12 mouse cellular contexts compared by ENCODE assay signal in the genomic region with DNA sequence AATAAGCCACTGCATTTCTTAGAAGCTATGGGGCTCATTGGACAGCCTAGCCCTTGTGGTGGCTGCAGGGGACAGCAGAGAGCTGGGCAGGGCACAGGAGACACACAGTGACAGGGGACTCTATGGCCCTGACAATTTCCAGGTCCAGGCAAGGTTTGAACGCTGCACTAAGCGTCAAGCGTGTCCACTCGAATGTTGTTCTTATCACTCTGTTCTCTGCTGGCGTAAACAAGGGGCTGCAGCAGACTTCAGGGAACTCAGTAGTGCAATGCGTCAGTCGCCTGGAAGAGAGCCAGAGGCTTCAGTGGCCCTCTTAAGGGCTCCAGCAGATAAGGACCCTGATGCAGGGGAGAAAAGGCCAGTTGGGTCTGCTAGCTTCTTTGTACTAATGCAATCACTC. TPM values are rescaled to one million over a fixed set of nuclear protein-coding genes. Genes with fewer than 3 reads are reported as not detected.
DNase-seq lines count a peak whose midpoint lies in the region; ATAC-seq and TF ChIP-seq lines count a peak whose summit lies in the region.
"Had no signal": no experiment of that assay in that cellular context is flagged by ENCODE, and none has a peak within 500 bp of the region (broad histone marks: within the 10 kb centered on the region; RNA-seq: fewer than 3 reads in every experiment).

No protein-coding gene starts in this region.

- TF ChIP-seq EP300 in CH12.LX (IDR thresholded peaks at IDR 0.05; ENCODE audit: low read length), result no peak
- TF ChIP-seq EP300 in heart, postnatal 0 days (IDR thresholded peaks at IDR 0.05; ENCODE audit: low read depth), result peak; percentile 94

- dilution Hi-C loops in CH12.LX (cut with MboI; ENCODE audit: extremely low pct_ligation_motif_present, extremely low pct_unique_long_range_greater_than_20kb, low sequenced_read_pairs), result no loop called here

- peak; percentile 33; the same call in 1 of the 2 replicates for TF ChIP-seq CTCF in kidney, adult 2 months (conservative IDR thresholded peaks at IDR 0.05; ENCODE audit: insufficient read depth, insufficient read length, low read depth, low read length)
- 0 out of 4 replicates have a peak, but pooled peaks of 1 of the 2 experiments have one; percentile 12 for TF ChIP-seq CTCF in CH12.LX (conservative IDR thresholded peaks at IDR 0.05 in 1 of 2, IDR thresholded peaks at IDR 0.05 in 1 of 2; ENCODE audit: low read depth in 2 of 2, low read length in 2 of 2)
- TF ChIP-seq CTCF in heart, postnatal 0 days (IDR thresholded peaks at IDR 0.05; ENCODE audit: low read depth), result peak; percentile 78

- H3K9ac ChIP-seq in CH12.LX (ENCODE audit: insufficient read depth, low read depth), result no peak overlapping the region
- H3K9ac ChIP-seq in heart, postnatal 0 days (replicated peaks; ENCODE audit: low read depth, low read length), result no peak overlapping the region
- H3K9ac ChIP-seq: hindbrain, embryonic 15.5 days; limb, embryonic 15.5 days had no signal

- no peaks in the 10 kb centered on the region for H3K79me2 ChIP-seq in CH12.LX (replicated peaks; ENCODE audit: control insufficient read depth, extremely low read depth, insufficient read depth, poor library complexity, severe bottlenecking)

- no peak overlapping the region for H3K27ac ChIP-seq in kidney, adult 2 months (ENCODE audit: insufficient read depth, low read depth, low read length)
- no peak overlapping the region for H3K27ac ChIP-seq in CH12.LX (ENCODE audit: insufficient read depth, low read depth)
- H3K27ac ChIP-seq in heart, postnatal 0 days (ENCODE audit: low read depth), result peak overlapping the region; percentile 86
- H3K27ac ChIP-seq: hindbrain, embryonic 15.5 days; limb, embryonic 15.5 days had no signal

- ATAC-seq in heart, postnatal 0 days (ENCODE audit: insufficient read depth, low read depth), result peak; percentile 86
- ATAC-seq: forebrain, embryonic 14.5 days had no signal

- H3K36me3 ChIP-seq in kidney, adult 2 months (ENCODE audit: control insufficient read depth, insufficient read depth, low read length), result no peaks in the 10 kb centered on the region
- peaks cover 0 to 7% of the 10 kb centered on the region in 2 experiments for H3K36me3 ChIP-seq in CH12.LX (replicated peaks in 1 of 2; ENCODE audit: control insufficient read depth in 1 of 2, insufficient read depth in 1 of 2, low read length in 1 of 2)
- 0 out of 2 replicates have a peak, but pooled peaks cover 6% of the 10 kb centered on the region for H3K36me3 ChIP-seq in heart, postnatal 0 days (replicated peaks; ENCODE audit: control insufficient read depth, insufficient read depth, low read length)

- H3K4me1 ChIP-seq in kidney, adult 2 months (ENCODE audit: control insufficient read depth, insufficient read depth, low read length), result no peaks in the 10 kb centered on the region
- H3K4me1 ChIP-seq in CH12.LX (ENCODE audit: control insufficient read depth in 1 of 2, insufficient read depth in 2 of 2), result peaks cover 0 to 12% of the 10 kb centered on the region in 2 experiments; a peak in 1 of 4 replicates
- H3K4me1 ChIP-seq in heart, postnatal 0 days (ENCODE audit: control insufficient read depth, insufficient read depth), result peaks cover 39% of the 10 kb centered on the region

- no peak overlapping the region for H3K4me2 ChIP-seq in CH12.LX (ENCODE audit: insufficient read depth, low read depth, poor library complexity, severe bottlenecking)
- H3K4me2 ChIP-seq in heart, postnatal 0 days (ENCODE audit: low read depth, low read length), result no peak overlapping the region
- H3K4me2 ChIP-seq: hindbrain, embryonic 15.5 days; limb, embryonic 15.5 days had no signal

- H3K27me3 ChIP-seq in kidney, adult 2 months (replicated peaks; ENCODE audit: control insufficient read depth, insufficient read depth, low read length), result no peaks in the 10 kb centered on the region
- no peaks in the 10 kb centered on the region for H3K27me3 ChIP-seq in CH12.LX (replicated peaks)
- H3K27me3 ChIP-seq in heart, postnatal 0 days (ENCODE audit: control insufficient read depth, insufficient read depth, low read length), result no peaks in the 10 kb centered on the region
- H3K27me3 ChIP-seq: hindbrain, embryonic 15.5 days; limb, embryonic 15.5 days had no signal

- no peak overlapping the region for H3K4me3 ChIP-seq in kidney, adult 2 months (ENCODE audit: insufficient read depth, low read depth, low read length)
- H3K4me3 ChIP-seq in CH12.LX (replicated peaks in 1 of 3; ENCODE audit: low read depth in 2 of 3, low read length in 2 of 3, poor library complexity in 1 of 3), result no peak overlapping the region
- H3K4me3 ChIP-seq in heart, postnatal 0 days (ENCODE audit: low read depth, low read length), result no peak overlapping the region
- H3K4me3 ChIP-seq: hindbrain, embryonic 15.5 days; limb, embryonic 15.5 days had no signal

- H3K9me3 ChIP-seq in CH12.LX (replicated peaks; ENCODE audit: low read length), result no peaks in the 10 kb centered on the region
- no peaks in the 10 kb centered on the region for H3K9me3 ChIP-seq in heart, postnatal 0 days (replicated peaks; ENCODE audit: control insufficient read depth, low read length)
- H3K9me3 ChIP-seq: hindbrain, embryonic 15.5 days; limb, embryonic 15.5 days had no signal

- in situ Hi-C loops in CH12.LX (cut with MboI; ENCODE audit: low pct_ligation_motif_present, low pct_unique_long_range_greater_than_20kb, low sequenced_read_pairs), result loop anchor here (25.0 kb wide), 1 partner anchor 366 kb away; the partner anchor contains the start of gene Mcur1

- no peak for TF ChIP-seq POLR2A in kidney, adult 2 months (IDR thresholded peaks at IDR 0.05; ENCODE audit: low read depth, low read length)
- TF ChIP-seq POLR2A in CH12.LX (IDR thresholded peaks at IDR 0.05; ENCODE audit: low read depth, low read length), result no peak

- peak; percentile 5 for TF ChIP-seq RAD21 in CH12.LX (IDR thresholded peaks at IDR 0.05; ENCODE audit: low read depth, low read length)

- 59% methylated on average over 7 of the region's 7 CpGs for WGBS in kidney, adult 2 months
- WGBS in heart, postnatal 0 days, result 7% methylated on average over 7 of the region's 7 CpGs

- no peak for DNase-seq in kidney, adult 2 months
- no peak for DNase-seq in kidney, postnatal 36 days
- DNase-seq in CH12.LX (ENCODE audit: extremely low read depth) (no peak), MN1 (ENCODE audit: low spot score) (peak; percentile 47)
- peak; percentile 92 for DNase-seq in heart, postnatal 0 days (ENCODE audit: low spot score)
- DNase-seq in left cerebral cortex, adult 8-10 months (ENCODE audit: low spot score in 2 of 2), result no peak
- no peak for DNase-seq in thymus, adult 18-20 months
- no peak for DNase-seq in layer of hippocampus, postnatal 25 days (ENCODE audit: extremely low spot score in 1 of 2, low spot score in 1 of 2)
- DNase-seq: retina, postnatal 1 day had no signal

TF ChIP-seq in CH12.LX, 34 proteins besides CTCF, POLR2A, EP300 and RAD21:
- TF ChIP-seq CHD2 (IDR thresholded peaks at IDR 0.05; ENCODE audit: low read length) (no peak), TBP (conservative IDR thresholded peaks at IDR 0.05; ENCODE audit: low read depth, low read length) (no peak), ELF1 (IDR thresholded peaks at IDR 0.05; ENCODE audit: low read depth, low read length) (no peak), KAT2A (IDR thresholded peaks at IDR 0.05; ENCODE audit: insufficient replicate concordance, low read length) (no peak), NELFE (IDR thresholded peaks at IDR 0.05; ENCODE audit: low read depth, low read length) (no peak), JUND (conservative IDR thresholded peaks at IDR 0.05; ENCODE audit: low read depth, low read length) (no peak), TCF12 (IDR thresholded peaks at IDR 0.05; ENCODE audit: low read depth, low read length) (no peak), USF2 (conservative IDR thresholded peaks at IDR 0.05; ENCODE audit: low read depth, low read length) (no peak), IRF4 (IDR thresholded peaks at IDR 0.05; ENCODE audit: low read depth, low read length) (no peak), ZMIZ1 (IDR thresholded peaks at IDR 0.05; ENCODE audit: low read depth, low read length) (no peak), SIN3A (IDR thresholded peaks at IDR 0.05; ENCODE audit: low read length) (no peak)

RNA-seq across cellular contexts. Expression of gene Tbc1d7, which starts 24.7 kb away (rescaled TPM):
- 26.3 and 33.7 TPM in 2 replicates for polyA plus RNA-seq in kidney, adult 2 months (2012; rRNA removed)
- 19.5 and 20.3 TPM in 2 replicates for total RNA-seq in CH12.LX (2012; rRNA removed)
- 20.2 and 23.4 TPM in 2 replicates for total RNA-seq in CH12.LX (2014; rRNA removed)
- polyA plus RNA-seq in CH12.LX (2012; ENCODE audit: insufficient read length, low read depth), result 32.9 and 37.3 TPM in 2 replicates
- 14.8 and 32.9 TPM in 2 replicates for total RNA-seq in heart, postnatal 0 days (2014; rRNA removed; ENCODE audit: low replicate concordance)
- polyA plus RNA-seq in heart, postnatal 0 days (2015; fragmentation: Nextera tagmentation; extraction: Ambion mirVana), result 70.5 and 73.4 TPM in 2 replicates
- 10 to 100 TPM; 25.2 to 28.3 (median 26.1) TPM for total RNA-seq in left cerebral cortex, adult 8-10 months (2022)
- total RNA-seq in layer of hippocampus, postnatal 25 days (2021), result 10 to 100 TPM; 32.9 to 38.8 TPM

Comparison
In these comparisons a context has a peak if more than half of its experiments do, and no peak if none do; other contexts are left out.
1. DNase-seq: peak in MN1 (single experiment) and heart, postnatal 0 days (single experiment); none in kidney, adult 2 months (single experiment), kidney, postnatal 36 days (0 of 2), CH12.LX (single experiment), left cerebral cortex, adult 8-10 months (0 of 2), thymus, adult 18-20 months (0 of 2) and layer of hippocampus, postnatal 25 days (0 of 2).